Mouse (Mus musculus) forebrain, embryonic 16.5 days (tissue): ENCODE measurements around the gene Dnaaf2. TPM values are rescaled to one million over a fixed set of nuclear protein-coding genes. Genes with fewer than 3 reads are reported as not detected.

Experiments used
- ATAC-seq: fragments of 200-750 bp; cut with Nextera tagmentation; 2 replicates; pipeline ENCODE4 v1.8.0; 2017; ENCODE audit warnings: mild to moderate bottlenecking, moderate library complexity
- H3K27ac ChIP-seq: fragments of 300-500 bp; sonication (generic); 2 replicates; pipeline ENCODE4 v1.5.1; 2014; ENCODE audit warnings: low read length, control low read depth
- H3K27me3 ChIP-seq: fragments of 300-500 bp; sonication (generic); replicated peaks from 2 replicates; pipeline ENCODE4 v1.6.1; 2014; ENCODE audit warnings: low read length; ENCODE audit not compliant: control insufficient read depth, insufficient read depth
- H3K36me3 ChIP-seq: fragments of 300-500 bp; sonication (generic); 2 replicates; pipeline ENCODE4 v1.6.1; 2014; ENCODE audit not compliant: control insufficient read depth, insufficient read depth
- H3K4me1 ChIP-seq: fragments of 300-500 bp; sonication (generic); replicated peaks from 2 replicates; pipeline ENCODE4 v1.6.1; 2014; ENCODE audit warnings: low read length; ENCODE audit not compliant: control insufficient read depth, insufficient read depth
- H3K4me2 ChIP-seq: fragments of 300-500 bp; sonication (generic); 2 replicates; pipeline ENCODE4 v1.6.1; 2014; ENCODE audit warnings: mild to moderate bottlenecking, low read length, control low read depth
- H3K4me3 ChIP-seq: fragments of 300-500 bp; sonication (generic); replicated peaks from 2 replicates; pipeline ENCODE4 v1.5.1; 2014; ENCODE audit warnings: mild to moderate bottlenecking, low read length, control low read depth
- H3K9ac ChIP-seq: fragments of 300-500 bp; sonication (generic); replicated peaks from 2 replicates; pipeline ENCODE4 v1.6.1; 2014; ENCODE audit warnings: low read depth, low read length, control low read depth
- H3K9me3 ChIP-seq: fragments of 300-500 bp; sonication (generic); 2 replicates; pipeline ENCODE4 v1.6.1; 2016; ENCODE audit warnings: low read length; ENCODE audit not compliant: control insufficient read depth
- WGBS: fragments of 180-500 bp; shearing (Covaris S2); extraction: QIAGEN DNeasy Blood & Tissue Kit; methylation state at CpG from one replicate; pipeline ENCODE4 v1.1.7; 2014; 5-methylcytosine and 5-hydroxymethylcytosine counted together
- polyA plus RNA-seq: library from polyadenylated mRNA; unstranded; fragments of >200 nt; fragmentation: Nextera tagmentation; extraction: Ambion mirVana; gene quantifications from 2 replicates; pipeline ENCODE4 v1.2.1, GENCODE M21; 2015

Gene Dnaaf2
- 8.1 and 9.1 TPM in 2 replicates for polyA plus RNA-seq

DNA sequence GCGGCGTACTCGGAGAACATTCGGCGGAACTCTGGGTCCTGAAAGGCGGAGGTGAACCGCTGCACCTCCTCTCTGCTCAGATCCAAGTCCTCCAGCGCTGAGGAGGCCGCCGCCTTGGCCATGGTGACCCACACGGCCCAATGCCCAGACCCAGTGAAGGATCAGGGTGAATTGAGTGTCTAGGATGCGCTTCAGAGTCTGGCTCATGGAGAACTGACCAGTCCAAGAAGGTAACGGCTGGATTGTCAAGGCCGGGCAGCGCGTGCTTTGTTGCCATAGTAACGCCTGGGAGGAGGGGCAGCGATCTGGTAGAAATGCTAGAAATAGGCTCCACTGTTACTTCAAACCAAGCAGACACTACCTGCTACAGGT is at the start of gene Dnaaf2:
Gene Dnaaf2 (minus strand): TSS at position 266 of the 372 bp plus-strand sequence.
- peak; percentile 23 for ATAC-seq
- peaks cover 23% of the 10 kb centered on the region for H3K4me1 ChIP-seq
- 0 out of 2 replicates have a peak, but pooled peaks cover 6% of the 10 kb centered on the region for H3K36me3 ChIP-seq
- peak within 1 kb of the TSS; percentile 70 for H3K9ac ChIP-seq
- 0% methylated on average over 18 of the region's 18 CpGs for WGBS
- no peaks in the 10 kb centered on the region for H3K9me3 ChIP-seq
- peak within 1 kb of the TSS; percentile 70 for H3K4me3 ChIP-seq
- peak within 1 kb of the TSS; percentile 72 for H3K27ac ChIP-seq
- H3K4me2 ChIP-seq, result peak within 1 kb of the TSS; percentile 95
- no peaks in the 10 kb centered on the region for H3K27me3 ChIP-seq

DNA sequence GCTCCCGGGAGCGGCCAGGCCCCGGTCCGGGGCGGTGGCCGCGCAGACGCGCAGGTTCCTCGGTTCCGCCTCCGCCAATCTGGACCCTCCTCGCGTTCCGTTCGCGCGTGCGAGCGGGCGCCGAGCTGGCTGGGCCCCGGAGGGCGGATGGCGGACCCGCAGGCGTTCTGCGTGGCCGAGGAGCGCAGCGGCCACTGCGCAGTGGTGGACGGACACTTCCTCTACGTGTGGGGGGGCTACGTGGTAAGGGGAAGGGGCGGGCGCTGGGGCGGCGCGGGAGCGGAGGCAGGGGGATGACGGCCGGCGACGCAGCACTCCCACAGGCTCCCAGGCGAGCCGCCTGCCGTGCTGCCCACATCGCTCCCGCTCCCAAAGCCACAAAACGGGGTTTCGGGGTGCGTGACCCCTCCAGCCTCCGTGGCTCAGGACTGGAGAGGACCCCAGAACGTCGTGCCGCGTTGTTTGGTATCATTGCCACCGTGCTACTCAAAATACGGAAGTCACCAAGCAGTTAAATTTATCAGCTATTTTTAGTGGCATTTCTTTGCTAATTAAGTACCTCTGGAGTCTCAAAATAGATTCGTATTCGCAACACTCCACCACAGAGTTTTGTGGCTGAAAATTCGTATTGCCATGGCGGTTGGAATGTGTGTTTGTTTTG is 43.7 kb upstream of the Dnaaf2 start:
- Histone ChIP-seq H3K36me3 (no peaks in the 10 kb centered on the region), H3K4me2 (peak overlapping the region; percentile 73), H3K9ac (peak overlapping the region; percentile 73), H3K4me1 (peaks cover 5% of the 10 kb centered on the region), H3K4me3 (peak overlapping the region; percentile 78), H3K27ac (peak overlapping the region; percentile 31), H3K27me3 (no peaks in the 10 kb centered on the region), H3K9me3 (no peaks in the 10 kb centered on the region)
- ATAC-seq, result peak; percentile 91
- WGBS, result under 1% methylated on average over 59 of the region's 64 CpGs

DNA sequence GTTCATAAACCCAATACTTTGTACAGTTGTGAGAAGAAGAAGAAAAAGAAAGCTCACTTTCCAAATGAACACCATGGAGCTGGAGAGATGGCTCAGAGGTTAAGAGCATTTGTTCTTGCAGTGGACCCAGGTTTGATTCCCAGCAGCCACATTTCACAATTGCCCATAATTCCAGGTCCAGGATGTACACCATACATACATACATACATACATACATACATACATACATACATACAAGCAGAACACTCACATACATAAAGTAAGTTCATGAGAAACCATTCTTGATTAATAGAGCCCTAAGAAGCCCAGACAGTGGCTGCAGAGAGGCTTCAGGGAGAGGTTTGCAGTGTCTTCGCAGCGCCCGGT is 43.2 kb upstream of the Dnaaf2 start:
- peak overlapping the region; percentile 73 for H3K4me2 ChIP-seq
- H3K9me3 ChIP-seq, result no peaks in the 10 kb centered on the region
- peak overlapping the region; percentile 31 for H3K27ac ChIP-seq
- no peaks in the 10 kb centered on the region for H3K27me3 ChIP-seq
- 0% methylated on average over 3 of the region's 3 CpGs for WGBS
- ATAC-seq, result no peak; the same call in 1 of the 2 replicates
- H3K4me1 ChIP-seq, result peaks cover 5% of the 10 kb centered on the region
- H3K4me3 ChIP-seq, result peak overlapping the region; percentile 78
- H3K9ac ChIP-seq, result peak overlapping the region; percentile 73
- no peaks in the 10 kb centered on the region for H3K36me3 ChIP-seq

DNA sequence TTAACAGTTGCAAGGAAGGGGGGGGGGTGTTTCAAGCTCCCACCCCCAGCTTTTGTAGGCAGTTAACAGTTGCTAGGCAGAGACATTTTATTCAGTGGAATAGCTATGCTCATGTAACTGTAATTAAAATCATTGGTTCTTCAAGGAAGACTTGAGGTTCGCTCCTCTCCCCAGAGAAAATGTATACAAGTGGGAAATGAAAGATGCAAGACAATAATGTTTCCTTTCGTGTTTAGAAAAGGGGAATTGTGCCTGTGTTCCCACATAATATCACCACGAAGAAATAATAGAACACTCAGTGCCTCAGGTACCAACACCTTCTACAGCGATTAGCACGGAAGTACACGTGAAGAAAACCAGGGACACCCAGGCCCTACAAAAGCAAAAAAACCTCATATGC is 42.6 kb upstream of the Dnaaf2 start, which contains the start of gene Klhdc1:
Gene Klhdc1 (plus strand): TSS at position 301 of the 400 bp plus-strand sequence.
- peak within 1 kb of the TSS; percentile 73 for H3K9ac ChIP-seq
- no peaks in the 10 kb centered on the region for H3K36me3 ChIP-seq
- no peaks in the 10 kb centered on the region for H3K27me3 ChIP-seq
- 70% methylated on average over 6 of the region's 6 CpGs for WGBS
- no peak for ATAC-seq
- peaks cover 5% of the 10 kb centered on the region for H3K4me1 ChIP-seq
- peak within 1 kb of the TSS; percentile 73 for H3K4me2 ChIP-seq
- H3K4me3 ChIP-seq, result peak within 1 kb of the TSS; percentile 78
- no peaks in the 10 kb centered on the region for H3K9me3 ChIP-seq
- H3K27ac ChIP-seq, result peak within 1 kb of the TSS; percentile 31

DNA sequence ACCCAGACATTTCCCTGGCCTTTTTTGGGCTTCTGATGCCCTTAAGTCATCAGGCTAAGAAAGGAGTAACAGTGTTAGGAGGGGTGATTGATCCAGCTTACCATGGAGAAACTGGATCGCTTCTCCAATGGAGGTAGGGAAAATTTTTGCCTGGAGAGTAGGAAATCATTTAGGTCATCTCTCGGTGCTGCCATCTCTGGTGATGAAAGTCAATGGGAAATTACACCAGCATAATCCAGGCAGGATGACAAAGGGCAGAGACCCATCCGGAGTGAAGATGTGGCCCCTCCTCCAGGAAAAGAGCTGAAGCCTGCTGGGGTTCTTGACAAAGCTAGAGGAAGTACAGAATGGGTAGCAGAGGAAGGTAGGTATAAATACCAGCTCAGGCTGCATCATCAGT is 40.1 kb upstream of the Dnaaf2 start:
- Histone ChIP-seq H3K27ac (no peak overlapping the region), H3K4me2 (no peak overlapping the region), H3K4me3 (no peak overlapping the region), H3K36me3 (no peaks in the 10 kb centered on the region), H3K4me1 (peaks cover 5% of the 10 kb centered on the region), H3K9ac (no peak overlapping the region), H3K9me3 (no peaks in the 10 kb centered on the region), H3K27me3 (no peaks in the 10 kb centered on the region)
- 42% methylated on average over 3 of the region's 3 CpGs for WGBS
- no peak for ATAC-seq

DNA sequence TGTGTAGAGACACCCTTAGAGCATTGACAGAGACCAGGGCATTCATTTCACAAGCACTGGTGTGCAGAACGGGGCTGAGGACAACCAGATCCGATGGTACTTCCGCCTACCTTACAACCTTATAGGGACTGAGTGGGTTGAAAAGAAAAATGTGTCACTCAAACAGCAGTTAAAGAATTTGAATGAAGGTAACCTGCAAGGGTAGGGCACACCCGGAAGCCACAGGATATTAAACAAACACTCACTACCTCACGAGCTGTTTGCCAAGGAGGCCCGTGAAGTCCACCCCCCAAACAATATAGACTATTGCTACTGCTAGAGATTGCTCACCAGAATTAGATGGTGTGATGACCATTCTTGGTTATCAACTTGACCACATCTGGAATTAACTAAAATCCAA is 37.6 kb upstream of the Dnaaf2 start:
- WGBS, result 91% methylated on average over 6 of the region's 6 CpGs
- Histone ChIP-seq H3K9me3 (no peaks in the 10 kb centered on the region), H3K27ac (no peak overlapping the region), H3K4me2 (no peak overlapping the region), H3K36me3 (no peaks in the 10 kb centered on the region), H3K27me3 (no peaks in the 10 kb centered on the region), H3K4me1 (no peaks in the 10 kb centered on the region), H3K4me3 (no peak overlapping the region), H3K9ac (no peak overlapping the region)
- no peak for ATAC-seq

DNA sequence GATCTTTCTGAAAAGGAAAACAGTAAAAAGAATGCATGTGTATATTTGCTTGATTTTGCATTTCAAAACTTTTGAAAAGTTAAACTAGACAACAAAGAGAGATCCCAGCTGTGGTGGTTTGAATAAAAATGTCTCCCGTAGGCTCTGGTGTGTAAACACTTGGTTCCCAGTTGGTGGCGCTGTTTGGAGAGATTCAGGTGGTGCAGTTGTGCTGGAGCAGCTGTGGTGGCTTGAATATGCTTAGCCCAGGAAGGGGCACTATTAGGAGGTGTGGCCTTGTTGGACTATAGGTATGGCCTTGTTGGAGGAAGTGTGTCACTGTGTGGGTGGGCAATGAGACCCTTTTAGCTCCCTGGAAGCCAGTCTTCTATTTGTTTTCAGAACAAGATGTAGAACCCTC is 31.0 kb upstream of the Dnaaf2 start:
- 59% methylated on average over 2 of the region's 2 CpGs for WGBS
- no peaks in the 10 kb centered on the region for H3K36me3 ChIP-seq

DNA sequence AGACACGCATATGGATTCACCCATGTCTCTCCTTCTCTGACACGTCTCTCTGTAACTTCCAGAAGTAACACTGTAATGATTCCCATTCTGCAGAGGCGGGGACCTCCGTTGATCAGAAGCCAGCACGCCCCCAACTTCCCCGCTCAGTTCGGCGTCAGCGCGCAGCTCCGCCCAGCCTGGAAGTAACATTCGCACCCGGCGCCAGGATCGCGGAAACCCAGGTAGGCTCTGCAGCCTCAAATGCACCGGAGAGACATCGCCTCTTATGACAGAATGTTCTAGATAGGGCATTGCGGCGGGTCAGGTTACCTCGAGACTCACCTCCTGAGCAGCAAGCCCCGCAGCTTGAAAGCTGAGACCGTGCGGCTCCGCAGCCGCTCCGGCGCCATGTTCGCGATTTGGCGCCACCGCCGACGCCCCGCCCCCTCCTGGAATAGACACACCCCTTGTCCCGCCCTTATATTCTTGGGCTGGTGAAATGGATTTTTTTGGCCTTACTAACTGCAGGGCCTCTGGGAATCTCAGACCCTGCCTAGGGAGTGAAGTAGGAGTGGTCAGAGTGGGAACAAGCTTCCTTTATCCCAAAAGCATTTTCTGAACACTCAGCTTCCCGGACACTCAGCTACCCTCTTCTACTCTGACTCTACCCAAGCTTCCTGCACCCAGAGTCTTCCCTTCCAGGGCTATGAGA is 29.7 kb upstream of the Dnaaf2 start, which contains the start of gene Pole2:
Gene Pole2 (minus strand): TSS at position 420 of the 691 bp plus-strand sequence.
- H3K4me2 ChIP-seq, result peak within 1 kb of the TSS; percentile 52
- H3K9ac ChIP-seq, result peak within 1 kb of the TSS; percentile 53; the same call in 1 of the 2 replicates
- H3K4me1 ChIP-seq, result no peaks in the 10 kb centered on the region
- H3K4me3 ChIP-seq, result peak within 1 kb of the TSS; percentile 58
- H3K9me3 ChIP-seq, result no peaks in the 10 kb centered on the region
- no peak within 1 kb of the TSS for H3K27ac ChIP-seq
- H3K36me3 ChIP-seq, result no peaks in the 10 kb centered on the region
- WGBS, result under 1% methylated on average over 37 of the region's 37 CpGs
- ATAC-seq, result peak; percentile 97
- H3K27me3 ChIP-seq, result no peaks in the 10 kb centered on the region

More for the DNA sequence above, 31.0 kb upstream of the Dnaaf2 start:
- no peak for ATAC-seq
- Histone ChIP-seq H3K4me1 (no peaks in the 10 kb centered on the region), H3K27ac (no peak overlapping the region), H3K9ac (no peak overlapping the region), H3K27me3 (no peaks in the 10 kb centered on the region), H3K4me3 (no peak overlapping the region), H3K4me2 (no peak overlapping the region), H3K9me3 (no peaks in the 10 kb centered on the region)

DNA sequence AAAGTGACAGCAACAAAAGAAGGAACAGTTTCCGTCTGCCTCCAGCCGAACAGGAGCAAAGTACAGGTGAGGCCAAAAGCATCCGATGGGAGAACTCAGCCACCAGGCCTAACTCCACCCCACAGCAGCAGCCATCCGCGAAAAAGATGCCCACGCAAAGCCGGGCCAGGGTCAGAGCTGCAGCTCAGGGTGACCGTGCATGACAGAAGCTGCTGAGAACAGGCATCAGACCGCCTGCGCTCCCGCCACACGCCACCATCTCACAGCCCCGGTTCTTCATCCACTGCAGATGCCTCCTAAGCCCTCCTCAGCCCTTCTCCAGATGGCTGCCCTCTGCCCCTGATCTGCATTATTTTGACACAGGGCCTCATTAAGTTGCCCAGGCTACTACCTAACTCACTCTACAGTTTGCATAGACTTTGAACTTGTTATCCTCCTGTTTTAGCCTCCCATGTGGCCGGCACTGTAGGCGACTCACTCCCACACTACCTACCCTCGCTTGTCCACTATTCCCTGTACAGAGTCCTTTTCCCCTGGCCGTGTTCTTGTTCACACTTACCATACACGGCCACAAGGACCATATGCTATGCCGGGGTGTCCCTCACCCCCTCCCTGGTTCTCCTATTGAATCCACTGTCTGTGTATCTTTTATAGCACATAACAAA is 22.5 kb upstream of the Dnaaf2 start:
- H3K36me3 ChIP-seq, result no peaks in the 10 kb centered on the region
- no peak for ATAC-seq
- WGBS, result 92% methylated on average over 19 of the region's 19 CpGs

More for the DNA sequence above, 22.5 kb upstream of the Dnaaf2 start:
- no peak overlapping the region for H3K9ac ChIP-seq
- H3K9me3 ChIP-seq, result no peaks in the 10 kb centered on the region
- no peak overlapping the region for H3K27ac ChIP-seq
- H3K4me1 ChIP-seq, result peaks cover 1% of the 10 kb centered on the region
- H3K27me3 ChIP-seq, result no peaks in the 10 kb centered on the region
- H3K4me2 ChIP-seq, result no peak overlapping the region
- H3K4me3 ChIP-seq, result no peak overlapping the region
